In genomic region chr9:115473847-115474246, GRCm38 (mm10) we compare ENCODE assay signal across 9 mouse cellular contexts.
"Had no signal": no experiment of that assay in that cellular context is flagged by ENCODE, and none has a peak within 500 bp of the region (broad histone marks: within the 10 kb centered on the region; RNA-seq: fewer than 3 reads in every experiment).

No protein-coding gene starts in this region.

- H3K9me3 ChIP-seq: limb, embryonic 10.5 days; neural tube, embryonic 13.5 days had no signal

- H3K4me3 ChIP-seq: left cerebral cortex, adult 2 months; limb, embryonic 10.5 days; midbrain, embryonic 13.5 days; neural tube, embryonic 13.5 days had no signal

- ATAC-seq: midbrain, embryonic 13.5 days had no signal

- DNase-seq: kidney, adult 11 months; kidney, adult 9 months; kidney, postnatal 10 days; lung, adult 18-20 months; right cerebral cortex, postnatal 14 days had no signal

- H3K4me2 ChIP-seq: midbrain, embryonic 13.5 days; neural tube, embryonic 13.5 days had no signal

- H3K27me3 ChIP-seq: midbrain, embryonic 13.5 days; neural tube, embryonic 13.5 days had no signal

- H3K36me3 ChIP-seq: limb, embryonic 10.5 days; midbrain, embryonic 13.5 days; neural tube, embryonic 13.5 days had no signal

- H3K27ac ChIP-seq: left cerebral cortex, adult 2 months; limb, embryonic 10.5 days; midbrain, embryonic 13.5 days; neural tube, embryonic 13.5 days had no signal

- H3K9ac ChIP-seq: midbrain, embryonic 13.5 days; neural tube, embryonic 13.5 days had no signal
